Comparison of ENCODE assay signal across 26 mouse cellular contexts in the genomic region with DNA sequence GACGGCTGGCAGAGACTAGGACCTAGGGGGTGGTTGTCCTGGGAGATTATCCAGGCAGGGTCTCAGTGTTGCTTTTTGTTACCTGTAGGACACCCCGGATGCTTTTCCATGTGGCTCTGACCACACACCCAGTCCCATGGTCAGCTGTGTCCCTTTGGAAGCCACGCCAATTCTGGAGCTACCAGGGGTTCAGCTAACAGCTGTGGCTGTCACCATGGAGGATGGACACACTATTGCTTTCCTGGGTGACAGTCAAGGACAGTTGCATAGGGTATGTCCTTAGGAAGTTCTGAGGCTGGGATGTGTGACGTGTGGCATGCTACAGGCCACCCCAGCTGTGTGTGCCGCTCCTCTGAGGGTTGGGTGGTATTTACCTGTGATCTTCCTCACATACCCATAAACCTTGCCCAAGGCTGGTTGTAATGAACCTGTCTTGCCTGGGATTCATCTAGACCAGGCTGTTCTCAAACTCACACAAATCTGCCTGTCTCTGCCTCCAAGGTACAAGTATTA.
"Had no signal": no experiment of that assay in that cellular context is flagged by ENCODE, and none has a peak within 500 bp of the region (broad histone marks: within the 10 kb centered on the region; RNA-seq: fewer than 3 reads in every experiment).

No protein-coding gene starts in this region.

- ATAC-seq: hindbrain, postnatal 0 days; intestine, embryonic 16.5 days had no signal

- DNase-seq: gastrocnemius, postnatal 14 days; gastrocnemius, postnatal 36 days; heart, adult 2 months; heart, postnatal 14 days; heart, postnatal 36 days; kidney, adult 11 months; kidney, adult 2 months; kidney, adult 9 months; kidney, postnatal 14 days; kidney, postnatal 36 days; layer of hippocampus, adult 9-11 months; layer of hippocampus, postnatal 36 days; left cerebral cortex, postnatal 4 days; liver, embryonic 13.5 days; lung, adult 18-20 months had no signal

- H3K9ac ChIP-seq: heart, embryonic 13.5 days; heart, embryonic 15.5 days; hindbrain, embryonic 14.5 days; kidney, embryonic 15.5 days; limb, embryonic 13.5 days; limb, embryonic 15.5 days; liver, embryonic 13.5 days; liver, embryonic 15.5 days had no signal

- H3K4me2 ChIP-seq: heart, embryonic 11.5 days; heart, embryonic 13.5 days; heart, embryonic 15.5 days; hindbrain, embryonic 14.5 days; kidney, embryonic 15.5 days; limb, embryonic 13.5 days; limb, embryonic 15.5 days; liver, embryonic 13.5 days; liver, embryonic 15.5 days had no signal

- H3K9me3 ChIP-seq: heart, embryonic 13.5 days; heart, embryonic 15.5 days; kidney, embryonic 15.5 days; limb, embryonic 13.5 days; limb, embryonic 15.5 days; liver, embryonic 13.5 days; liver, embryonic 15.5 days had no signal

- H3K27ac ChIP-seq: heart, adult 2 months; heart, embryonic 13.5 days; heart, embryonic 15.5 days; hindbrain, embryonic 14.5 days; kidney, embryonic 15.5 days; kidney, postnatal 0 days; limb, embryonic 13.5 days; limb, embryonic 15.5 days; liver, embryonic 13.5 days; liver, embryonic 15.5 days had no signal

- H3K4me3 ChIP-seq: heart, adult 2 months; heart, embryonic 13.5 days; heart, embryonic 15.5 days; kidney, embryonic 15.5 days; limb, embryonic 13.5 days; limb, embryonic 15.5 days; liver, embryonic 13.5 days; liver, embryonic 15.5 days had no signal

- H3K27me3 ChIP-seq: heart, embryonic 13.5 days; heart, embryonic 15.5 days; kidney, embryonic 15.5 days; limb, embryonic 13.5 days; limb, embryonic 15.5 days had no signal
